Mouse (Mus musculus) heart, postnatal 4 days (tissue): ENCODE results near the gene Prrx1. TPM values are rescaled to one million over a fixed set of nuclear protein-coding genes. Genes with fewer than 3 reads are reported as not detected.

Experiments used
- DNase-seq: peaks from one replicate; pipeline ENCODE4 v3.0.0; 2021
- total RNA-seq, 2 experiments: library from RNA; stranded (reverse); gene quantifications; 2 replicates each; pipeline ENCODE4 v1.2.3; 2021

The Prrx1 gene
- 10 to 100 TPM; 32.7 to 34.2 TPM for total RNA-seq

DNA sequence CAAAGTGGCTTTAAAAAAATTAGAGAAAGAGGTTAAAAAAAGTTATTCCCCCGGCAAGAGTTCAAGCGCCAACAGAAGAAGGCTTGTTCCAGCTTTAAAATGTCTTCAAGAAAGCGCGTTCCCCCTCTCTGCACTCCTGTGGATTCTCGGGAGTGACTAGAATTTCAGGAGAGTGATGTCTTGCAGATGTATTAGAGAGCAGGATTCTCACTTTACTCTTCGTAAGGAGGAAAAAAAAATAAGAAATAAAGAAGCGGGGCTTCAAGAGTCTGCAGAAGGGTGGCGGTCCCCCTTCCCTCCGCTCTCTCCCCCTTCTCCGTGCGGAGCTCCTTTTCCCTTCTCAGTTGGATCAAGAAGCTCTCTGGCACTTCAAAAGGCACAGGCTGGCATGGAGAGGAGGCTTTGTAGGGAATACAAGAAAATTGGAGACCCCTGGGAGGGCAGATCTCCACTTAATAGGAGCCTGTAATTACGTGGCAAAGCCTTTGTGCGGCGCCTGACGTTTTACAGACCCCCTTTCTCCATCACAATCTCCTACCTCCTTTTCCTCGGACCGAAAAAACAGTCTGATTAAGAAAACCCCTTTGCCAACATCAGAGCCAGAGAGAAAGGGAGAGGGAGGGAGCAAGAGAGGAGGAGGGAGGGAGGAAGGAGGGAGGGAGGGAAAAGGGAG is at the start of gene Prrx1:
Gene Prrx1 (minus strand): TSS at position 610 of the 673 bp plus-strand sequence.
- DNase-seq: peak; percentile 31

DNA sequence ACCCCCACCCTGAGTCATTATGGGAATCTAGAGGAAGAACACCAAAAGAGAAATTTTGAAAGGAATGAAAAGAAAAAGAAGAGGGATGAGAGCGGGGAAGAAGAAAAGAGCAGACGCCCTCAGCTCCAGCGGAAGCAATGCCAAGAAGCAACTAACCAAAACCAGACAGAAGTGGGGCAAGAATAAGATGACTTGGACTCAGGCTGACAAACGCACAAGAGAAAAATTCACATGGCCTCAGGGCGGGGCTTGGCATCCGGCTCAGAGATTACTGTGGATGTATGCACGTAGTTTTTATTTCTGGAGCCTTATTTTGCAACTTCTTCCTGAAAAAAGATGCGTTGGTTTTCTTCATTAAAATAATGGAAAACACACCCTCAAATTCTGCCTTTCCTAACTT is 48.7 kb upstream of the Prrx1 start:
- peak; percentile 55 for DNase-seq

- no peak for DNase-seq
Measured at GRCm38 (mm10) chr1:163361376-163361775, 47.9 kb upstream of the Prrx1 start.

DNA sequence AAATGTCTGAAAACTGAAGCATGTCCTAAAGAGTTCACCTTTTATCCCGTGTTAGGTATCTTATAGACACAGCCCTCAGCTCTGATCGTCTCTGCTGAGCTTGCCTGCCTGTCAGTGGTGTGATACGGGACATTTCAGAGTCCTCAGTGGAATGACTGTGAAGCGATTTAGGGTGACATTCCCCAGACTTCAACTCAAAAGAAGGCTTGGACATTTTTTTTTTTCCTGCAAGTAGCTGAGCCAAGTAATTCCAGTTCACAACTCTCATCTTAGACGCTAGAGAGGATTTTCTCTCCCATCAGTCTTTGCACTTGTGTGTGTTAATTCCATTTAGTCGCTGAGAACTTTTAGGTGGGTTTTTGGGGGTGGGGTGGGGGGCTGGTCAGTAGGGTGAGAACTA is 47.3 kb upstream of the Prrx1 start:
- no peak for DNase-seq

DNA sequence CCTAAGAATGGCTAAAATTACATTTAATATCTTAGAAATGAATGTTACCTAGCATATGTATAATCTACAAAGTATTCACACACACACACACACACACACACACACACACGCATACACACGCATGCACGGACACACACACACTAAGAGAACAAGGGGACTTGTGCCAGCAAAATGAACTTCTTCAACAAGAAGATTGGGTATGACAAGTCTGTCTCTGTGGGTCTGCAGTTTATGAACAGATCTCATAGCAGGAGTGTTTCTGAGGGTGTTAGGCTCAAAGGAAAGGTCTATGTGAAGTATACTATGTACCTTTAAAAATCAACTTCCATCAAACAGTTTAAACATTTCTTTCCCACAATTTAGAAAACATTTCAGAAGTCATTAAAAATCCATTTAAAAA is 46.0 kb upstream of the Prrx1 start:
- DNase-seq: no peak

DNA sequence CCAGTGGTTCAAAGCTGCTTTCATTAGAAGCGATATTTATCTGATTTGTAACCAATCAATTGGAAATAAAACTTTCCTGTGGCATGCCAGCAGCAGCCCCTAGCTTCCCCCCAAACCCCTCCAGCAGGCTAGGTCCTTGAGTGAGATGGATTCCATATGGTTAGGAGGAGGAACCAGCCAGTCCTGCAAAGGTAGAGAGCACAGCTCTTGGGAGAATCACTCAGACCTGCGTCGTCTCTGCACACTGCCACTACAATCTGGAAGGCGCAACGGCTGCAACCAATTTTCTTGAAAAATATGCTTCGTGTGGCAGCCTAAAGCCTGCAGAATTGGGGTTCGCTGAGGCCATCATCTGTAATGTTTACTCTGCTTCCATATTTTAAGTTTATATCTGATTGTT is 44.7 kb upstream of the Prrx1 start:
- DNase-seq: no peak

DNA sequence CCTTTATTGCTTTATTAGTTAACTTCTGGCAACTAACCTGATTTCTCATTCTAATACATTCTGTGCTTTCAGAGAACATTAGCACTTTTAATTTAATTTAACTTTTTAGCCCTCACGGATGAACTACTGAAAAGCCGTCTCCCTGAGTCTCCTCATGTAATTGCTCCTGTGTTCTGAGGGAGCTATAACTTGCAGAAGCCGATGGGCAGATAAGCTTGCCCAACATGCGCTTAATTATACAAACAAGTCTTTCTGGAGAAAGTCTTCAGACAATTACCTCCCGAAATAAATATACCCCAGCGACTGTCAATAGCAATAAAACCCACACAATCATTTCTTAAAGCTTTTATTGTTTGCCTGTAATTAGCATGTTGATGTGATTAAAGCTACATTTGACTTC is 44.2 kb upstream of the Prrx1 start:
- no peak for DNase-seq

GRCm38 (mm10) chr1:163356167-163356566 is 42.7 kb upstream of the Prrx1 start:
- no peak for DNase-seq

DNA sequence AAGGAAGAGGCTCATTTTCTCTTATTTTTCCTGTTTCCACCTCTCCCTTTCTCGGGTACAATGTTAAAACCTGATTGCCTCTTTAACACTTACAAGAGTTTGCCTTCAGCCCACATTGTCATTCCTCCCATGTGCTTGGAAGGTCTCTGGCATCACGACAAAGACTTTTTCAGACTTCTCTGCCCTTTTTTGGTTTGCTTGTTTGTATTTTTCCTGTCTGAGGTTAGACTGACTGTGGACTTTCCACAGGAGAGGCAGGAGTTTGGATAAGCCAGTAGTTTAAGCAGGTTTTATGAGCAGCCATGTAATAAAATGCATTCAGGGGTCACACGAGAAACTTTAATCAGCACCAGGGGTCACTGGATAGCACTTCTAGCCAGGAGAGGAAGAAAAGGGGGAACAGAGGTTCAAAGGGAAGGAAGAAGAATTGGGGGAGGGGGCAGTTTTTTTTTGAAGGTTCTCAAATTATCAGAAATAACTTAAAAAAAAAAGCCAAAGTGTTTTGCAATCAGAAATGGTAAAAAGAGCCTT is 42.2 kb upstream of the Prrx1 start:
- no peak for DNase-seq

DNA sequence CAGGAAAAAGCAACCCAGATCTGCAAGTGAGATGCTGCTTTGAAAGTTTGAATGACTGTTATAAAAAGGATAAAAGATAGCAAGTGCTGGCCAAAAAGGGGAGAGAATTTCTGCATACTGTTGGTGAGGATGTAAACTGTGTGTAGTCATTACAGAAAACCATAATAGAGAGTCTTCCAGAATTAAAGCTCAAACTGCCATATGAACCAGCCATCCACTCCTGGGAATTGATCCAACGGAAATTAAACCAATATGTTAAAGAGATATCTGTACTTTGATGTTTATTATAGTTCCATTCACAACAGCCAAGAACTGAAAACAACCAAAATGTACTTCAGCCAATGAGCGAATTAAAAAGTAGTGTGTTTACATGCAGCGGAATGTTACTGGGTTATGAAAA is 37.5 kb upstream of the Prrx1 start:
- no peak for DNase-seq

DNA sequence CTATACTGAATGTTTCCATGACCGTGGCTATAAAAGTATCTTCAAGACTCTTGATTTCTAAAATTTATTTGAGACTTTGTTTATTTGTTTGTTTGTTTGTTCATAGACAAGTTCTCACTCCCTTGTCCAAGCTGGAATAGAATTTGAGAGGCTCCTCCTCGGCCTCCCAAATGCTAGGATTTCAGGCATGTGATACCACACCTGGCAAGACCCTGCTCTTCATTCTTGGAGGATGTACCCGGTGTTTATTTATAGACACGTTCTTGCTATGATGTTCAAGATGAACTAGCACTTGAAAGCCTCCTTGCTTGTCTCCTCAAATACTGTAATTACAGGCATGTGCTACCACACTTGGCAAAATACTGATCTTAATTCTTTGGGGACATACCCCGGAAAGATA is 32.0 kb upstream of the Prrx1 start:
- no peak for DNase-seq

GRCm38 (mm10) chr1:163344931-163345330 is 31.4 kb upstream of the Prrx1 start:
- peak; percentile 12 for DNase-seq

GRCm38 (mm10) chr1:163339219-163339561 is 25.7 kb upstream of the Prrx1 start:
- no peak for DNase-seq

DNA sequence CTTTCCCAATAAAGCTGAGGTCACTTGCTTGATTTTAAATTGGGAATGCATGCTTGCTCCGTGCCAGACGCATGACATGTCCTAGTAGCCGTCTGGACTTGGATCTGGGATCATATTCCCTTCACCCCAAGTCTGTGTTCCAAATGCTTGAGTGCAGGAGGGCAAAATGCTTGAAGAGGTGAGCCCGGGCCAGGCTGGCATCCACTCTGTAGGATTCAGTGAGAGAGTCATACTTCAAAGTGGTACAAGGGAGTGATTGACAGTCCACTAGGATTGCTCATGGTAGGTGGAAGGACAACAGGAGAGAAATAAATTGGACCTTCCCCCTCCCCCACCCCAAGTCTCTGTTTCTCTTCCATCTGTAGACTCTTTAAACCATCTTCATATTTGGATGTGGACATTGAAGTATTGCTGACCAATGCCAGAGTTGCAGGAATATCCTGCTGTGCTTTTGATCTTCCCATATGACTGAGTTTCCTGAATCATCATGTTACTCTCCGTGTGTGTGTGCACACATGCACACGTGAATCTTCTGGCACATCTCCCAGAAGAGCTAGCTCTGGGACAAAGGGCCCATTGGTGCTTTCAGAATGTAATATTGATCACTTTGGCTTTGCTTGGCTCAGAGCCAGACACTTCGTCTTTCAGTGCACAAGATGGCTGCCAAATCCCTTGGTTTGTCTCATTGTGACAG is 25.2 kb upstream of the Prrx1 start:
- DNase-seq: no peak

DNA sequence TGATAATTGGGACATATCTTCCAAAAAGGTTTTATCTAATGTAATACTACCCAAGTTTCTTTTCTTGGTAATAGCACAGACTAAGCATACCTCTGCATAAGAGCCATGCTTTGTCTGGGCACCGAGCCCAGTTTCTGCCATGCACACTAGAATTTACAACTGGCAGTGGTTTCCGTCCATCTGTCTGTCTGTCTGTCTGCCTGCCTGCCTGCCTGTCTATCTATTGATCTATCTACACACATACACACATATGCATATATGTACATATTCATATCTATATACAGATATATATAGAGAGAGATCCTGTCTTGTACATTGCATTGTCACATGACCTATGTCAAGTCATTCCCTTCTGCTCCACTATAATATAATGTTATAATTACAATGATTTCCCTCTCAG is 24.3 kb upstream of the Prrx1 start:
- DNase-seq: peak; percentile 49

GRCm38 (mm10) chr1:163327279-163327678 is 13.8 kb upstream of the Prrx1 start:
- DNase-seq: no peak

DNA sequence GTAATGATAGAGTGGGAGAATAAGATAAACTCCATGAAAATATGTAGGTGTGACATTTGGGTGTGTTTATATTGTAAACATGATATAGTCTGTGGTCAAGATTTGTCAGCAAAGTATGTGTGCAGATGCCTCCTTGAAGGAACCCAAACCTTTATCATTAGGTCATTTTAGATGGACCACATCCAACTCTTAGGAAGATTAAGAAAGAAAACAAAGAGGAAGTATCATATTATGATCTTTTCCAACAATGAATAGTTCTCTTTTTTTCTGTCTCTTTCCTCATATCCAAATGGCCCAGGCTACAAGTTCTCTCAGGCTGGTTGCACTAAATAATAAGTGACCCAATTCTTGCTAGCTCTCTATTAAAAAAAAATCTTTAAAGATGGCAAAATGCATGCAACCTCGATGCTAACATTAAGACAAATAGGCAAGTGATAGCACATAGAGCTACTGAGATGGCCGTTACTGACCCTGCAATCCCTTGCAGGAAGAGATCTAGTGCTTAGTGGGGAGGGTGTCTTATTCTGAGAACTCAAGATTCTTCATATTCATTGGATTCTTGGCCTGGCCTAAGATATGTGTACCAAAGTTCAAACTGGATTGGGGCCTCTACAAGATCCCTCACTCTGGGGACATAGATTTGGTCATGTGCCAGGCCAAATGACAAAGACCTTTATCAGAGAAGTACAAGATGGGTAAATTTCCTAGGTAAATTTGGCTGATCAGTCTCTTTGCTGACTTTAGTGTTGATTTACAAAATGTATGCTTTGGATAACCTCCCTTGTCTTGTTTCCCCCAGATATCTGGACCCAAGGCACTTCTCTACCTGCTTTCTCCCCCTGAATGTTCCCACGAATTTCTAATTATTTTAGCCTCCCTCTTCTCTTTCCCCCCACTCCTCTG is 6.4 kb upstream of the Prrx1 start:
- no peak for DNase-seq

DNA sequence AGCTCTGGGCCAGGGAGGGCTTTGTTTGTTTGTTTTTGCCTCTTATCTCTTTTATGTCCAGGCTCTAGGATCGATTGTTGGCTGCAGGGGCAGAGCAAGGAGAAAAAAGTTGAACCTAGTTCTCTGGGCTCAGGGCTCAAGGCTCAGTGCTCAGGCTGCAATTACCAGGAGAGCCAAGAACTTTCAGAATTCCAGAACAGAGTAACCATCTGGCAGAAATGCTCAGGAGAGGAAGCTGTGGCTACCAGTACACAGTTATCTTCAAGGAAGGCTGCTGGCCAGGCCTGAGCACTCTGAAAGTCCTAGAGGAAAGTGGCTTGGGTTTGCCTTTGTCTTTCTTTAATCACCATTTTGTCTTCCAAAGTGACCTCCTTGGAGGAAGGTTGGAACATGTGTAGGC is 3.4 kb upstream of the Prrx1 start:
- no peak for DNase-seq

- DNase-seq: peak; percentile 11
Measured at GRCm38 (mm10) chr1:163314829-163315301, 1.4 kb upstream of the Prrx1 start.

DNA sequence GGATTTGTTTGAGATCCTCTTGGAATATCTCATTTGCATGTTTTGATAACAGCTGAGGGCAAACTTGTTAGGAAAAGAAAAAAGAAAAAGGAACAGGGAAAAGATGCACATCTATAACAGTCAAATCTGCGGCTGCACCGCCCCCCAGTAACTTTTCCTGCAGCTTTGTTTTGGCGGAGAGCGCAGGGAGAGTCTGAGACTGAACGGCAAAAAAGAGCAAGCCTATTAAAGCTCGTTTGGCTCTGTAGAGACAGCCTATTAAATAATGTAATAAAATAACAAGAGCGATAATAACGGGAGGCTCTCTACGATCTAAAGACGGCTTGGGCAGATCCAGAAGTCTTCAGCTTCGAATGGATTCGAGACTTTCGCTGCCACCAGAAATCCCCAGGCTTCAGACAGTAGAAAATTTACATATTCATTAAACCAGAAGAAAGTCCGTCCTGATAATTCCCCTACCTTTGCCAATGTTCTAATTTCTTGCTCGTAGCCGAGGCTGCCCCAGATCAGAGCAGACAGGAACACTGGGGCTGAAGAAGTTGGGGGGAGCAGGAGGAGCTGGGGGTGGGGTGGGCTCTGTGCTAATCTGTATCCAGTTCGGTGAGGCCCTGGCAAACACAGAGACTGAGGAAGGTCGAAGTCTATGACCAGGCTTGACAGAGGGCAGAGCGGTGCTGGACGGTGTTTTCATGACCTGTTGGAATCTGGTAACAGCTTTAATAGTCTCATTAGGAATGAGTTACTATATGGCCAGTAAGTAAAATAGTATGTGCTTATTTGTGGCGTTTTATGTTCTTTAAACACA is 613 bp upstream of the Prrx1 start:
- peak; percentile 27 for DNase-seq

- DNase-seq: peak; percentile 74
Measured at GRCm38 (mm10) chr1:163311861-163312811, 1.4 kb downstream of the Prrx1 start.
